Mouse (Mus musculus) ES-E14 (cell line): Measurements from ENCODE around the gene Sh3tc1.

ENCODE experiments used
- CHD2 ChIP-seq: IDR thresholded peaks from 2 replicates; pipeline ENCODE4 v1.6.1; 2014; ENCODE audit warnings: mild to moderate bottlenecking, low read depth, low read length, inconsistent platforms
- HCFC1 ChIP-seq: IDR thresholded peaks from 2 replicates; pipeline ENCODE4 v1.6.1; 2012; ENCODE audit warnings: low read length, inconsistent platforms, borderline replicate concordance; ENCODE audit not compliant: insufficient read depth

DNA sequence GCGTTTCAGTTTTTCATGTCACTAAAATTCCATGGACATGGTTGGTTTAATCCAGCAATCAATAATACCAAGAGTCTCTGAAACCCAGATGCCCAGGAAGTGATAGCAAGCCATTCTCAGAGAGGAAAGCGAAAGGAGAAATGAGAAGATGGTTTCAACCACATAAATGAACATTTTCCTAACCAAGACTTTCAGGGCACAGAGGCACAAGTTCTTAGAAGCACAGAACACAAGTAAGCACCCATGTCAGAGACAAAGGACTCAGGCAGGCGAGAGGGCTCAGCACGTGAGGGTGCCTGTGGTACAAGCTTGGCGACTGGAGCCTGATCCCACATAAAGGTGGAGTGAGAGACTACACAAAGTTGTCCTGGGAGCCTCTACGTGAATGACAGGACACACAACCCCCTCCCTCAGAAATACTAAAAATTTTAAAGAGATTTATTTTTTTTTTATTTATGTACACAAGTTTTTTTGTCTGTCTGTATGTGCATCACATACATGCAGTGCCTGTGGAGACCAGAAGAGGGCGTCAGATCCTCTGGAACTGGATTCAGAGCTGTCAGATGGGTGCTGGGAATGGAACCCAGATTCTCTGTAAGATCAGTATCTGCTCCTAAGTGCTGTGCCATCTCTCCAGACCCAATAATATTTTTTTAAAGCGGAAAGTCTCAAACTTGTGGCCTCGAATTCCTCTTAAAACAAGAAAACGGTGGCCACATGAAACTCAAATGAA, 83.9 kb downstream of the Sh3tc1 start:
- TF ChIP-seq CHD2, result no peak
- no peak for TF ChIP-seq HCFC1
